In the genomic region with DNA sequence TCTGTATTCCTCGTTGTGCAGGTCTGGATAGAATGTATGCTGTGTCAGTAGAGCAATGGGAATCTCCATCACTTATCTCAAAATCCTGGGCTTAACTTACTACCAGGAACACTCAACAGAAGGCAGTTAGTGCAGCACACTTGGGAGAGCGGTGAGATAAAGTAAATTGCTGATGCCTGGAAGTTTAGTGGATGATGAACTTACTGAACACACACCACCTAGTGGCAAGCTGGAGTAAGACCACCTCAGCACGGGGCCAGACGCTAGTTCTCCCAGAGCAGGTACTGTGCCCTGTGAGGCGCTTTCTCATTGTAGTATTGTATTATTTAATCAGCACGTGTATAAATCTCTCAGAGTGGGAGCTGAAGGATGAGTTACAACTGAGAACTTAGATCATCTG, we compare ENCODE assay signal across 8 mouse cellular contexts. TPM values are rescaled to one million over a fixed set of nuclear protein-coding genes. Genes with fewer than 3 reads are reported as not detected.
DNase-seq lines count a peak whose midpoint lies in the region; ATAC-seq and TF ChIP-seq lines count a peak whose summit lies in the region.

No protein-coding gene starts in this region.

- POLR2A ChIA-PET in Patski (lab: Charles Lee): interaction anchor here (0.7 to 1.0 kb wide), 2 partner anchors 39 to 397 kb away, joined by 3 to 4 read pairs; no protein-coding TSS in a partner anchor

- no peaks in the 10 kb centered on the region for H3K9me3 ChIP-seq in heart, embryonic 16.5 days (replicated peaks; ENCODE audit: control insufficient read depth, low read length)
- no peaks in the 10 kb centered on the region for H3K9me3 ChIP-seq in midbrain, postnatal 0 days (ENCODE audit: low read length)

- no peak overlapping the region for H3K27ac ChIP-seq in heart, embryonic 16.5 days (ENCODE audit: low read length)
- no peak overlapping the region for H3K27ac ChIP-seq in midbrain, postnatal 0 days (ENCODE audit: low read depth, low read length)

- TF ChIP-seq CTCF in Patski (IDR thresholded peaks at IDR 0.05): peak; percentile 79
- TF ChIP-seq CTCF in midbrain, postnatal 0 days (IDR thresholded peaks at IDR 0.05): peak; percentile 89

- no peak for ATAC-seq in Patski
- ATAC-seq in heart, embryonic 16.5 days (replicated peaks; ENCODE audit: extremely low read depth, insufficient read depth, low FRiP score): peak; percentile 47; the same call in 1 of the 2 replicates
- ATAC-seq in midbrain, postnatal 0 days (ENCODE audit: low FRiP score): no peak

- DNase-seq in left cerebral cortex, postnatal 14 days (ENCODE audit: low spot score in 2 of 2): peak; percentile 58 to 65
- DNase-seq in left cerebral cortex, adult 11 months (ENCODE audit: low spot score): no peak
- DNase-seq in Patski (ENCODE audit: low read depth, low spot score): peak; percentile 19
- DNase-seq in cerebellum, postnatal 36 days: peak; percentile 51 to 63
- peak; percentile 57 to 64 for DNase-seq in left cerebral cortex, postnatal 25 days (ENCODE audit: low spot score in 2 of 2)
- peak; percentile 81 for DNase-seq in midbrain, postnatal 0 days (ENCODE audit: low spot score)
- no peak for DNase-seq in ovary, adult 18-20 months (ENCODE audit: low spot score)

- intact Hi-C loops in left cerebral cortex, postnatal 14 days (cut with DNase I): loop anchor here (5.0 kb wide), 2 partner anchors 111 to 586 kb away; no protein-coding TSS in a partner anchor
- intact Hi-C loops in left cerebral cortex, postnatal 25 days (cut with DNase I): loop anchor here (5.0 kb wide), 2 partner anchors 116 to 586 kb away; no protein-coding TSS in a partner anchor

- CTCF ChIA-PET in Patski (lab: Charles Lee): interaction anchor here (0.9 to 1.5 kb wide), 6 partner anchors 8 to 110 kb away, joined by 3 to 4 read pairs (median 4); no protein-coding TSS in a partner anchor

- no peaks in the 10 kb centered on the region for H3K27me3 ChIP-seq in Patski
- no peaks in the 10 kb centered on the region for H3K27me3 ChIP-seq in heart, embryonic 16.5 days (ENCODE audit: control insufficient read depth, insufficient read depth, low read length)
- 0 out of 2 replicates have a peak, but pooled peaks cover 4% of the 10 kb centered on the region for H3K27me3 ChIP-seq in midbrain, postnatal 0 days (ENCODE audit: insufficient read depth, low read length)

- in situ Hi-C loops in Patski (cut with MboI; ENCODE audit: low pct_unique_long_range_greater_than_20kb): loop anchor here (5.0 kb wide), 1 partner anchor 111 kb away; no protein-coding TSS in a partner anchor

- 9% methylated on average over 6 of the region's 6 CpGs for WGBS in heart, embryonic 16.5 days
- WGBS in midbrain, postnatal 0 days: 5% methylated on average over 6 of the region's 6 CpGs

- no peak overlapping the region for H3K4me3 ChIP-seq in heart, embryonic 16.5 days (ENCODE audit: low read length)
- H3K4me3 ChIP-seq in midbrain, postnatal 0 days (ENCODE audit: low read depth, low read length): no peak overlapping the region

- H3K4me2 ChIP-seq in heart, embryonic 16.5 days (ENCODE audit: low read depth, low read length): peak overlapping the region; percentile 21; the same call in 1 of the 2 replicates
- no peak overlapping the region for H3K4me2 ChIP-seq in midbrain, postnatal 0 days (ENCODE audit: low read depth, low read length, poor library complexity, severe bottlenecking)

- no peaks in the 10 kb centered on the region for H3K36me3 ChIP-seq in heart, embryonic 16.5 days (ENCODE audit: control insufficient read depth, insufficient read depth)
- no peaks in the 10 kb centered on the region for H3K36me3 ChIP-seq in midbrain, postnatal 0 days (ENCODE audit: insufficient read depth, low read length)

- no peak overlapping the region for H3K9ac ChIP-seq in heart, embryonic 16.5 days (ENCODE audit: low read length)
- no peak overlapping the region for H3K9ac ChIP-seq in midbrain, postnatal 0 days (replicated peaks; ENCODE audit: low read length, poor library complexity, severe bottlenecking)

- H3K4me1 ChIP-seq in heart, embryonic 16.5 days (ENCODE audit: control insufficient read depth, insufficient read depth, low read length): peaks cover 4% of the 10 kb centered on the region; the same call in 1 of the 2 replicates
- H3K4me1 ChIP-seq in midbrain, postnatal 0 days (ENCODE audit: insufficient read depth, low read length): no peaks in the 10 kb centered on the region; the same call in 1 of the 2 replicates

RNA-seq across cellular contexts. Expression of a gene that starts 42.4 kb away (rescaled TPM):
- total RNA-seq in left cerebral cortex, postnatal 14 days (2021): 1 to 10 TPM; 1.3 to 1.8 TPM
- polyA plus RNA-seq in Patski (2021): 0.21 TPM
- polyA plus RNA-seq in heart, embryonic 16.5 days (2015; fragmentation: Nextera tagmentation; extraction: Ambion mirVana): 14.4 and 15.1 TPM in 2 replicates
- total RNA-seq in left cerebral cortex, postnatal 25 days (2021): 1 to 10 TPM; 1.9 to 2.0 TPM
- 1.5 and 2.1 TPM in 2 replicates for total RNA-seq in midbrain, postnatal 0 days (2014; rRNA removed)
- 1.8 and 2.4 TPM in 2 replicates for polyA plus RNA-seq in midbrain, postnatal 0 days (2015; fragmentation: Nextera tagmentation; extraction: Ambion mirVana)

Comparison
In these comparisons a context has a peak if more than half of its experiments do, and no peak if none do; other contexts are left out.
1. DNase-seq: peak in left cerebral cortex, postnatal 14 days (2 of 2), Patski (single experiment), cerebellum, postnatal 36 days (2 of 2), left cerebral cortex, postnatal 25 days (2 of 2) and midbrain, postnatal 0 days (single experiment); none in left cerebral cortex, adult 11 months (single experiment) and ovary, adult 18-20 months (single experiment).